In the genomic region with DNA sequence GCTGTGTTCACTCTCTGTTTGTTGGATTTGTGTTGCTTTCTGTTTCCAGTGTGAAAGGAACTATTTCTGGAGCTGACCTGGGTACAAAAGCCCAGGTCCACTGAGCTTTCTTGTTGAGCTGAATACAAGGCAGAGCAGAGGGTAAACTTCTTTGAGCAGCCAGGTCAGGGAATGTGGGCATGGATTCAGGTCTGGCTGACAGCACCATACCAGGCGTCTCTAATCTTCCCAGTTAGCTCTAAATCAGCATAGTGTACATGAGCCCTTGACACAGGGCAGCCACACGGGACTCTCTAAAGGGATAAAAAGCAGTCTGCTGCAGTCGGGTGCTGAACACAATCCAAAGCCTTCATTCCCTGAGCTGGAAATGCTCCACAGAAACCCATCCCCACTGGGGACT, we compare ENCODE assay signal across 12 mouse cellular contexts.
DNase-seq lines count a peak whose midpoint lies in the region; ATAC-seq and TF ChIP-seq lines count a peak whose summit lies in the region.
"Had no signal": no experiment of that assay in that cellular context is flagged by ENCODE, and none has a peak within 500 bp of the region (broad histone marks: within the 10 kb centered on the region; RNA-seq: fewer than 3 reads in every experiment).

No protein-coding gene starts in this region.

- ATAC-seq in forebrain, embryonic 15.5 days (replicated peaks), result no peak
- peak; percentile 75 for ATAC-seq in heart, postnatal 0 days (ENCODE audit: insufficient read depth, low read depth)
- no peak for ATAC-seq in megakaryocyte, adult 5-6 weeks (ENCODE audit: poor library complexity, severe bottlenecking)

- no peak for TF ChIP-seq CTCF in layer of hippocampus, adult 2 months (conservative IDR thresholded peaks at IDR 0.05)
- TF ChIP-seq CTCF in brain, embryonic 14.5 days (IDR thresholded peaks at IDR 0.05; ENCODE audit: borderline replicate concordance, extremely low read depth, insufficient read depth, insufficient read length), result no peak
- TF ChIP-seq CTCF in heart, postnatal 0 days (IDR thresholded peaks at IDR 0.05; ENCODE audit: low read depth), result no peak

- H3K36me3 ChIP-seq in forebrain, embryonic 15.5 days, result no peaks in the 10 kb centered on the region
- no peaks in the 10 kb centered on the region for H3K36me3 ChIP-seq in forebrain, embryonic 10.5 days (replicated peaks)
- H3K36me3 ChIP-seq in heart, postnatal 0 days (replicated peaks; ENCODE audit: control insufficient read depth, insufficient read depth, low read length), result no peaks in the 10 kb centered on the region
- H3K36me3 ChIP-seq: limb, embryonic 12.5 days; neural tube, embryonic 15.5 days had no signal

- 0 out of 2 replicates have a peak overlapping the region, but pooled peaks have one; percentile 12 for H3K27ac ChIP-seq in forebrain, embryonic 15.5 days (replicated peaks)
- no peak overlapping the region for H3K27ac ChIP-seq in forebrain, embryonic 10.5 days
- peak overlapping the region; percentile 43 for H3K27ac ChIP-seq in layer of hippocampus, adult 2 months
- 0 out of 2 replicates have a peak overlapping the region, but pooled peaks have one; percentile 14 for H3K27ac ChIP-seq in heart, postnatal 0 days (ENCODE audit: low read depth)
- H3K27ac ChIP-seq: limb, embryonic 12.5 days; neural tube, embryonic 15.5 days had no signal

- no peak for TF ChIP-seq EP300 in heart, postnatal 0 days (IDR thresholded peaks at IDR 0.05; ENCODE audit: low read depth)

- no peak overlapping the region for H3K4me3 ChIP-seq in forebrain, embryonic 15.5 days
- H3K4me3 ChIP-seq in forebrain, embryonic 10.5 days, result no peak overlapping the region
- no peak overlapping the region for H3K4me3 ChIP-seq in layer of hippocampus, adult 2 months
- no peak overlapping the region for H3K4me3 ChIP-seq in heart, postnatal 0 days (ENCODE audit: low read depth, low read length)
- H3K4me3 ChIP-seq: limb, embryonic 12.5 days; megakaryocyte, embryonic 14.5 days; neural tube, embryonic 15.5 days had no signal

- no peak overlapping the region for H3K4me2 ChIP-seq in forebrain, embryonic 15.5 days (replicated peaks)
- peak overlapping the region; percentile 0; the same call in 1 of the 2 replicates for H3K4me2 ChIP-seq in heart, postnatal 0 days (ENCODE audit: low read depth, low read length)
- H3K4me2 ChIP-seq: limb, embryonic 12.5 days; neural tube, embryonic 15.5 days had no signal

- TF ChIP-seq POLR2A in brain, embryonic 14.5 days (IDR thresholded peaks at IDR 0.05; ENCODE audit: borderline replicate concordance, extremely low read depth, insufficient read depth, insufficient read length, poor library complexity, severe bottlenecking), result no peak

- DNase-seq in forebrain, embryonic 10.5 days (ENCODE audit: extremely low spot score, low spot score), result no peak
- no peak for DNase-seq in layer of hippocampus, adult 2 months (ENCODE audit: low spot score in 2 of 2)
- no peak for DNase-seq in layer of hippocampus, postnatal 10 days (ENCODE audit: low spot score in 2 of 2)
- peak; percentile 61 for DNase-seq in brain, embryonic 14.5 days (ENCODE audit: low read depth)
- peak; percentile 26 for DNase-seq in heart, postnatal 0 days (ENCODE audit: low spot score)
- DNase-seq in spleen, adult 12 weeks (ENCODE audit: low spot score), result no peak
- DNase-seq: right cerebral cortex, postnatal 4 days had no signal

- peaks cover 16% of the 10 kb centered on the region for H3K4me1 ChIP-seq in forebrain, embryonic 15.5 days
- peaks cover 19% of the 10 kb centered on the region for H3K4me1 ChIP-seq in forebrain, embryonic 10.5 days
- H3K4me1 ChIP-seq in heart, postnatal 0 days (ENCODE audit: control insufficient read depth, insufficient read depth), result peaks cover 15% of the 10 kb centered on the region; the same call in 1 of the 2 replicates
- H3K4me1 ChIP-seq: megakaryocyte, embryonic 14.5 days had no signal

- H3K27me3 ChIP-seq in forebrain, embryonic 15.5 days, result no peaks in the 10 kb centered on the region
- H3K27me3 ChIP-seq in forebrain, embryonic 10.5 days (ENCODE audit: poor library complexity, severe bottlenecking), result peaks cover 4% of the 10 kb centered on the region; the same call in 1 of the 2 replicates
- H3K27me3 ChIP-seq in heart, postnatal 0 days (ENCODE audit: control insufficient read depth, insufficient read depth, low read length), result no peaks in the 10 kb centered on the region
- H3K27me3 ChIP-seq: limb, embryonic 12.5 days; neural tube, embryonic 15.5 days had no signal

- 6% methylated on average over 3 of the region's 3 CpGs for whole genome bisulfite sequencing in forebrain, embryonic 15.5 days
- 29% methylated on average over 3 of the region's 3 CpGs for WGBS in forebrain, embryonic 10.5 days
- WGBS in heart, postnatal 0 days, result 26% methylated on average over 3 of the region's 3 CpGs

- no peak overlapping the region for H3K9ac ChIP-seq in forebrain, embryonic 15.5 days (replicated peaks)
- H3K9ac ChIP-seq in heart, postnatal 0 days (replicated peaks; ENCODE audit: low read depth, low read length), result 0 out of 2 replicates have a peak overlapping the region, but pooled peaks have one; percentile 30
- H3K9ac ChIP-seq: limb, embryonic 12.5 days; neural tube, embryonic 15.5 days had no signal

- H3K9me3 ChIP-seq in forebrain, embryonic 15.5 days, result no peaks in the 10 kb centered on the region
- no peaks in the 10 kb centered on the region for H3K9me3 ChIP-seq in forebrain, embryonic 10.5 days
- no peaks in the 10 kb centered on the region for H3K9me3 ChIP-seq in heart, postnatal 0 days (replicated peaks; ENCODE audit: control insufficient read depth, low read length)
- H3K9me3 ChIP-seq: limb, embryonic 12.5 days; megakaryocyte, embryonic 14.5 days; neural tube, embryonic 15.5 days had no signal

Comparison
In these comparisons a context has a peak if more than half of its experiments do, and no peak if none do; other contexts are left out.
1. DNase-seq: peak in brain, embryonic 14.5 days (single experiment) and heart, postnatal 0 days (single experiment); none in forebrain, embryonic 10.5 days (single experiment), layer of hippocampus, adult 2 months (0 of 2), layer of hippocampus, postnatal 10 days (0 of 2) and spleen, adult 12 weeks (single experiment).